Mouse (Mus musculus): Measurements from ENCODE around the gene Clmn. TPM values are rescaled to one million over a fixed set of nuclear protein-coding genes. Genes with fewer than 3 reads are reported as not detected.

Clmn gene
- polyA plus RNA-seq, 1 experiment from 2014 or later = 0.99 TPM

DNA sequence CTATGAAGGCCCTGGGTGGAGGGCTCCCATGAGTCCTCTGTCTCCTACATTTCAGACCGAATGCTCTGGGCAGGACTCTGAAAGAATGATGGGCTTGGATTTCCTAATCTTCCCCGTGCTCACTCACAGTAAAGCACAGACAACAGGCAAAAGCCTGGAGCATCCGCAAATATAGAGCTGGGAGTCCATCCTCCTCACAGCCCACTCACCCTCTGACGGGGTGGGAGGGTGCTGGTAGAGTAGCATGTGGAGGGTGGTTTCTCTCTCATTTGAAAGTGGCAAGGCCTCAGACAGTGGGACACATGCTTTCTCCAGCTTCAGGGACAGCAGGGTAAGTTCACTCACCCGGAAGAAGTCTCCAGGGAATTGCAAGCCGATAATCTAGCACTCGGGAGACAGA, 21.2 kb upstream of the Clmn start:
- H3K4me2 ChIP-seq (ENCODE audit: low read length) = no peak overlapping the region
- no peaks in the 10 kb centered on the region for H3K36me3 ChIP-seq (ENCODE audit: control insufficient read depth, insufficient read depth, low read length)
- no peak for ATAC-seq (ENCODE audit: low FRiP score, low TSS enrichment)
- no peak overlapping the region for H3K9ac ChIP-seq (replicated peaks; ENCODE audit: low read length)
- H3K4me3 ChIP-seq (replicated peaks; ENCODE audit: low read depth, low read length) = no peak overlapping the region
- no peak for DNase-seq
- 84% methylated on average over 7 of the region's 7 CpGs for WGBS
- H3K4me1 ChIP-seq (ENCODE audit: control insufficient read depth, insufficient read depth, low read length) = no peaks in the 10 kb centered on the region
- H3K27me3 ChIP-seq (ENCODE audit: control insufficient read depth, insufficient read depth, low read length) = no peaks in the 10 kb centered on the region
- H3K9me3 ChIP-seq (ENCODE audit: control insufficient read depth, low read length) = no peaks in the 10 kb centered on the region
- no peak overlapping the region for H3K27ac ChIP-seq (replicated peaks; ENCODE audit: low read depth, low read length)

GRCm38 (mm10) chr12:104882533-104882932, 17.7 kb upstream of the Clmn start:
- 69% methylated on average over 5 of the region's 5 CpGs for WGBS
- DNase-seq (no peak), ATAC-seq (ENCODE audit: low FRiP score, low TSS enrichment) (no peak)
- no peaks in the 10 kb centered on the region for H3K27me3 ChIP-seq (ENCODE audit: control insufficient read depth, insufficient read depth, low read length)
- H3K9ac ChIP-seq (replicated peaks; ENCODE audit: low read length) = no peak overlapping the region
- H3K9me3 ChIP-seq (ENCODE audit: control insufficient read depth, low read length) = no peaks in the 10 kb centered on the region
- H3K4me1 ChIP-seq (ENCODE audit: control insufficient read depth, insufficient read depth, low read length) = peaks cover 3% of the 10 kb centered on the region; the same call in 1 of the 2 replicates
- no peak overlapping the region for H3K27ac ChIP-seq (replicated peaks; ENCODE audit: low read depth, low read length)
- H3K4me3 ChIP-seq (replicated peaks; ENCODE audit: low read depth, low read length) = no peak overlapping the region
- H3K4me2 ChIP-seq (ENCODE audit: low read length) = no peak overlapping the region
- no peaks in the 10 kb centered on the region for H3K36me3 ChIP-seq (ENCODE audit: control insufficient read depth, insufficient read depth, low read length)

DNA sequence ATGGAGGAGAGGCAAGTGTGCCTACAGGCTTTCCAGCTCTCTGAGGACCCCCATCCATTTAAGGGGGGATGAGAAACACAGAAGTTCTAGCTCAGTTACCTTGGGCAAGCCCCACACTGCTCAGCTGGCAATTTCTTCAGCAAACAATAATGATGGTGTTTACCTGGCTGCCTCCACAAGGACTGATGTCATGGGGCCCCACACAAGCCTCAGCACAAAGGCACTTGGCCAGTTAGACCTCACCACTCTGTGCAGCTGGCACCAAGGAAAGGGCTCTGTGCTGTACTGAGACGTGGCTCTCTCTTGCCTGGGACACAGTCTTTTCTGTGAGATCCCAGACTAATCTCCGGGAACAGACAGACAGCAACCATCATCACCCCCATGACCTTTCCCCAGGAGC, 17.2 kb upstream of the Clmn start:
- no peak overlapping the region for H3K9ac ChIP-seq (replicated peaks; ENCODE audit: low read length)
- 44% methylated on average over 2 of the region's 2 CpGs for WGBS
- ATAC-seq (ENCODE audit: low FRiP score, low TSS enrichment) (no peak), DNase-seq (no peak)
- no peaks in the 10 kb centered on the region for H3K27me3 ChIP-seq (ENCODE audit: control insufficient read depth, insufficient read depth, low read length)
- H3K9me3 ChIP-seq (ENCODE audit: control insufficient read depth, low read length) = no peaks in the 10 kb centered on the region
- H3K4me1 ChIP-seq (ENCODE audit: control insufficient read depth, insufficient read depth, low read length) = peaks cover 3% of the 10 kb centered on the region; the same call in 1 of the 2 replicates
- H3K36me3 ChIP-seq (ENCODE audit: control insufficient read depth, insufficient read depth, low read length) = no peaks in the 10 kb centered on the region
- H3K4me3 ChIP-seq (replicated peaks; ENCODE audit: low read depth, low read length) = no peak overlapping the region
- no peak overlapping the region for H3K4me2 ChIP-seq (ENCODE audit: low read length)
- no peak overlapping the region for H3K27ac ChIP-seq (replicated peaks; ENCODE audit: low read depth, low read length)

GRCm38 (mm10) chr12:104881518-104882060, 16.7 kb upstream of the Clmn start:
- Histone ChIP-seq H3K4me2 (ENCODE audit: low read length) (no peak overlapping the region), H3K36me3 (ENCODE audit: control insufficient read depth, insufficient read depth, low read length) (no peaks in the 10 kb centered on the region), H3K27me3 (ENCODE audit: control insufficient read depth, insufficient read depth, low read length) (no peaks in the 10 kb centered on the region), H3K4me3 (replicated peaks; ENCODE audit: low read depth, low read length) (no peak overlapping the region), H3K9me3 (ENCODE audit: control insufficient read depth, low read length) (no peaks in the 10 kb centered on the region), H3K4me1 (ENCODE audit: control insufficient read depth, insufficient read depth, low read length) (peaks cover 3% of the 10 kb centered on the region; the same call in 1 of the 2 replicates), H3K27ac (replicated peaks; ENCODE audit: low read depth, low read length) (no peak overlapping the region), H3K9ac (replicated peaks; ENCODE audit: low read length) (no peak overlapping the region)
- WGBS = 86% methylated on average over 4 of the region's 4 CpGs
- no peak for DNase-seq
- no peak for ATAC-seq (ENCODE audit: low FRiP score, low TSS enrichment)

DNA sequence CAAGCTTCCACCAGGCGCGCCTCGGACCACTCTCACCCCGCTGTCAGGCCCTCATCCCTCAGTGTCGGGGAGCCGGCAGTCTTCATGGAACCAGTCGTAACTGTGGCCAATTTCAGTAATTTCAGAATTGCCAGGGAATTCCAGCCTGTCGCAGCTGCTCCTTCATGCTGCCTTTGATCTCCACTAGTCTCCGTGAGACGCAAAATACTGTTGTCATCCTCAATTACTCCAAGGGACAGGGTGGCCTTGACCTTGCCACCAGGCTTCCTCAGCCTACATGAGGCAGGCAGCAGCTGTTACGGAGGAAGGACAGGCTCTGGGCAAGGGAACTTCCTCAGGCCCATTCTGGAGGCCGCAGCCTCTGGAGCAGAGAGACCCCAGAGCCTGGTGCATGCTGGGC, 15.5 kb upstream of the Clmn start:
- no peak for DNase-seq

GRCm38 (mm10) chr12:104879577-104879989, 14.7 kb upstream of the Clmn start:
- WGBS = 40% methylated on average over 10 of the region's 10 CpGs
- H3K4me1 ChIP-seq (ENCODE audit: control insufficient read depth, insufficient read depth, low read length) = peaks cover 3% of the 10 kb centered on the region; the same call in 1 of the 2 replicates
- no peaks in the 10 kb centered on the region for H3K36me3 ChIP-seq (ENCODE audit: control insufficient read depth, insufficient read depth, low read length)
- H3K9ac ChIP-seq (replicated peaks; ENCODE audit: low read length) = no peak overlapping the region
- DNase-seq (no peak), ATAC-seq (ENCODE audit: low FRiP score, low TSS enrichment) (no peak)
- H3K4me2 ChIP-seq (ENCODE audit: low read length) = no peak overlapping the region
- no peaks in the 10 kb centered on the region for H3K27me3 ChIP-seq (ENCODE audit: control insufficient read depth, insufficient read depth, low read length)
- no peak overlapping the region for H3K4me3 ChIP-seq (replicated peaks; ENCODE audit: low read depth, low read length)
- no peak overlapping the region for H3K27ac ChIP-seq (replicated peaks; ENCODE audit: low read depth, low read length)
- H3K9me3 ChIP-seq (ENCODE audit: control insufficient read depth, low read length) = no peaks in the 10 kb centered on the region

More for the DNA sequence above, 15.5 kb upstream of the Clmn start:
- Histone ChIP-seq H3K27ac (replicated peaks; ENCODE audit: low read depth, low read length) (no peak overlapping the region), H3K4me2 (ENCODE audit: low read length) (no peak overlapping the region), H3K27me3 (ENCODE audit: control insufficient read depth, insufficient read depth, low read length) (no peaks in the 10 kb centered on the region), H3K36me3 (ENCODE audit: control insufficient read depth, insufficient read depth, low read length) (no peaks in the 10 kb centered on the region), H3K9ac (replicated peaks; ENCODE audit: low read length) (no peak overlapping the region), H3K4me3 (replicated peaks; ENCODE audit: low read depth, low read length) (no peak overlapping the region), H3K9me3 (ENCODE audit: control insufficient read depth, low read length) (no peaks in the 10 kb centered on the region), H3K4me1 (ENCODE audit: control insufficient read depth, insufficient read depth, low read length) (peaks cover 3% of the 10 kb centered on the region; the same call in 1 of the 2 replicates)
- WGBS = 61% methylated on average over 12 of the region's 12 CpGs
- no peak for ATAC-seq (ENCODE audit: low FRiP score, low TSS enrichment)

DNA sequence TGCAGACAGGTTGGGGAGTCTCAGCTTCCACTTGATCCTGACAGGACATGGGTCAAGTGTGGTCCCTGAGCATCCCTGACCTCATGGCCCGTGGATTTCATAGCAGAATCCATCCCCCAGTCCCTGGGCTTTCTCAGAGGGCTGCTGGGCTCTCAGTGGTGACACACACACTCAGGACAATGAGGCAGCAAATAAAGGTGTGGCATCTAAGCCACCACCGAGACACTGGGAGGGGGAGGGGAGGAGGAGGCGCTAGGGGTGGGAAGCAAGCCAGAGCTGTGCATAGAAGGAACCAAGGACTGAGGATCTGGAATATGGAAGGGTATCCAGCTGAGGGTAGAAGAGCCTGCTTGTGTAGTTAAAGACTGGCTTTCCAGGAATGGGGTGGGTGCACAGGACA, 11.2 kb upstream of the Clmn start:
- Histone ChIP-seq H3K27ac (replicated peaks; ENCODE audit: low read depth, low read length) (no peak overlapping the region), H3K4me3 (replicated peaks; ENCODE audit: low read depth, low read length) (no peak overlapping the region), H3K36me3 (ENCODE audit: control insufficient read depth, insufficient read depth, low read length) (no peaks in the 10 kb centered on the region), H3K4me2 (ENCODE audit: low read length) (no peak overlapping the region), H3K9me3 (ENCODE audit: control insufficient read depth, low read length) (no peaks in the 10 kb centered on the region), H3K27me3 (ENCODE audit: control insufficient read depth, insufficient read depth, low read length) (no peaks in the 10 kb centered on the region), H3K9ac (replicated peaks; ENCODE audit: low read length) (no peak overlapping the region), H3K4me1 (ENCODE audit: control insufficient read depth, insufficient read depth, low read length) (peaks cover 3% of the 10 kb centered on the region; the same call in 1 of the 2 replicates)
- DNase-seq = no peak
- ATAC-seq (ENCODE audit: low FRiP score, low TSS enrichment) = no peak
- 43% methylated on average over 3 of the region's 3 CpGs for WGBS

- H3K27ac ChIP-seq (replicated peaks; ENCODE audit: low read depth, low read length) = no peak overlapping the region
- no peak for ATAC-seq (ENCODE audit: low FRiP score, low TSS enrichment)
- no peaks in the 10 kb centered on the region for H3K36me3 ChIP-seq (ENCODE audit: control insufficient read depth, insufficient read depth, low read length)
- no peak for DNase-seq
- no peaks in the 10 kb centered on the region for H3K4me1 ChIP-seq (ENCODE audit: control insufficient read depth, insufficient read depth, low read length)
- no peak overlapping the region for H3K4me2 ChIP-seq (ENCODE audit: low read length)
- H3K9me3 ChIP-seq (ENCODE audit: control insufficient read depth, low read length) = no peaks in the 10 kb centered on the region
- H3K9ac ChIP-seq (replicated peaks; ENCODE audit: low read length) = no peak overlapping the region
- H3K4me3 ChIP-seq (replicated peaks; ENCODE audit: low read depth, low read length) = no peak overlapping the region
- 93% methylated on average over 6 of the region's 6 CpGs for WGBS
- H3K27me3 ChIP-seq (ENCODE audit: control insufficient read depth, insufficient read depth, low read length) = no peaks in the 10 kb centered on the region
Measured at GRCm38 (mm10) chr12:104871987-104872386, 7.1 kb upstream of the Clmn start.

- Histone ChIP-seq H3K4me3 (replicated peaks; ENCODE audit: low read depth, low read length) (no peak overlapping the region), H3K4me2 (ENCODE audit: low read length) (no peak overlapping the region), H3K36me3 (ENCODE audit: control insufficient read depth, insufficient read depth, low read length) (no peaks in the 10 kb centered on the region), H3K9me3 (ENCODE audit: control insufficient read depth, low read length) (no peaks in the 10 kb centered on the region), H3K9ac (replicated peaks; ENCODE audit: low read length) (no peak overlapping the region), H3K4me1 (ENCODE audit: control insufficient read depth, insufficient read depth, low read length) (0 out of 2 replicates have a peak, but pooled peaks cover 5% of the 10 kb centered on the region), H3K27ac (replicated peaks; ENCODE audit: low read depth, low read length) (no peak overlapping the region), H3K27me3 (ENCODE audit: control insufficient read depth, insufficient read depth, low read length) (no peaks in the 10 kb centered on the region)
- ATAC-seq (ENCODE audit: low FRiP score, low TSS enrichment) (no peak), DNase-seq (no peak)
- 86% methylated on average over 3 of the region's 3 CpGs for WGBS
Measured at GRCm38 (mm10) chr12:104869737-104870136, 4.9 kb upstream of the Clmn start.

All from midbrain, embryonic 14.5 days (tissue).